Mouse (Mus musculus): ENCODE results near the gene Mia.

GRCm38 (mm10) chr7:27159882-27160281 is 21.1 kb downstream of the Mia start:
- TF ChIP-seq CTCF (IDR thresholded peaks at IDR 0.05; ENCODE audit: borderline replicate concordance, insufficient read depth, low read depth, low read length) (peak; percentile 92), POLR2A (IDR thresholded peaks at IDR 0.05; ENCODE audit: borderline replicate concordance, insufficient read depth, low read length) (no peak)
